Mouse (Mus musculus) CD8-positive naive resting alpha-beta T cell, adult 57 days (primary cell): ENCODE data around the gene Slc16a7. TPM values are rescaled to one million over a fixed set of nuclear protein-coding genes. Genes with fewer than 3 reads are reported as not detected.

Source experiments
- total RNA-seq: library from RNA; stranded (reverse); gene quantifications from one replicate; pipeline ENCODE4 v1.2.4, GENCODE M21; 2023

Slc16a7 gene
- total RNA-seq = 1.3 TPM

GRCm38 (mm10) chr10:125388876-125389786 lies at the start of gene Slc16a7:
TSS of gene Slc16a7 (minus strand) at chr10:125389465.

